ENCODE assay signal across 18 mouse cellular contexts in the genomic region with DNA sequence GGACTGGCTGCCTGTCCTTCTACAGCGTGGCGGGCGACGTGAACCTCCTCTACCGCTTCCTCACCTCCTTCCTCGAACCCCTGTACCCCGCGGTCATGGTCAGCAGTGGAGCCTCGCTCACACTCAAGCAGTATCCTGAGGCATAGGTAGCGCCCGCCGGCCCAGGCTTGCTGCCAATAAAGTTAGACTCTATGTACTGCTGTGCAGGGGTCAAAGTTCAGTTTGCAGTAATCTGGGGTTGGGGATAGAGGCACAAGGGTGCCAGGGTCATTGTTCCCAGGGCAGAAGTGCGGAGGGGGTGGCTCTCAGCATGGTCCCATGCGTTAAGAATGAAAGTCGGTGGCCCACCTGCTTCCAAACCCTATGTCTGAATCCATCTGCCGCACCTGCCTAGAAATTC. TPM values are rescaled to one million over a fixed set of nuclear protein-coding genes. Genes with fewer than 3 reads are reported as not detected.
DNase-seq lines count a peak whose midpoint lies in the region; ATAC-seq and TF ChIP-seq lines count a peak whose summit lies in the region.
"Had no signal": no experiment of that assay in that cellular context is flagged by ENCODE, and none has a peak within 500 bp of the region (broad histone marks: within the 10 kb centered on the region; RNA-seq: fewer than 3 reads in every experiment).

No protein-coding gene starts in this region.

- peak overlapping the region; percentile 30; the same call in 1 of the 2 replicates for H3K4me2 ChIP-seq in intestine, embryonic 15.5 days (replicated peaks)
- H3K4me2 ChIP-seq: forebrain, embryonic 12.5 days; heart, embryonic 13.5 days; limb, embryonic 13.5 days had no signal

- no peaks in the 10 kb centered on the region for H3K36me3 ChIP-seq in intestine, embryonic 15.5 days
- H3K36me3 ChIP-seq in kidney, adult 2 months (ENCODE audit: control insufficient read depth, insufficient read depth, low read length) = no peaks in the 10 kb centered on the region
- H3K36me3 ChIP-seq in small intestine, adult 2 months (ENCODE audit: control insufficient read depth, insufficient read depth, low read length) = no peaks in the 10 kb centered on the region
- H3K36me3 ChIP-seq: forebrain, embryonic 12.5 days; heart, embryonic 13.5 days; limb, embryonic 13.5 days had no signal

- peak overlapping the region; percentile 71 for H3K27ac ChIP-seq in intestine, embryonic 15.5 days
- H3K27ac ChIP-seq in kidney, adult 2 months (ENCODE audit: insufficient read depth, low read depth, low read length) = peak overlapping the region; percentile 97
- H3K27ac ChIP-seq in small intestine, adult 2 months (ENCODE audit: insufficient read depth, low read depth, low read length) = peak overlapping the region; percentile 96
- H3K27ac ChIP-seq: forebrain, embryonic 12.5 days; limb, embryonic 13.5 days had no signal

- H3K27me3 ChIP-seq in intestine, embryonic 15.5 days (replicated peaks) = no peaks in the 10 kb centered on the region
- no peaks in the 10 kb centered on the region for H3K27me3 ChIP-seq in kidney, adult 2 months (replicated peaks; ENCODE audit: control insufficient read depth, insufficient read depth, low read length)
- H3K27me3 ChIP-seq in small intestine, adult 2 months (ENCODE audit: control insufficient read depth, insufficient read depth, low read length) = no peaks in the 10 kb centered on the region
- H3K27me3 ChIP-seq: forebrain, embryonic 12.5 days; limb, embryonic 13.5 days; Patski had no signal

- peak; percentile 91 for DNase-seq in kidney, adult 2 months
- DNase-seq in kidney, postnatal 36 days = peak; percentile 86
- DNase-seq in layer of hippocampus, adult 9-10 months (ENCODE audit: low spot score) = no peak
- no peak for DNase-seq in frontal cortex, postnatal 25 days (ENCODE audit: low spot score in 2 of 2)
- DNase-seq: cerebellum, adult 9-10 months; gastrocnemius, postnatal 10 days; lung, postnatal 36 days; midbrain, embryonic 14.5 days; right cerebral cortex, postnatal 14 days; thymus, postnatal 36 days had no signal

- H3K9me3 ChIP-seq in intestine, embryonic 15.5 days = no peaks in the 10 kb centered on the region
- H3K9me3 ChIP-seq: forebrain, embryonic 12.5 days; heart, embryonic 13.5 days; limb, embryonic 13.5 days had no signal

- H3K9ac ChIP-seq in intestine, embryonic 15.5 days = no peak overlapping the region
- H3K9ac ChIP-seq: forebrain, embryonic 12.5 days; heart, embryonic 13.5 days; limb, embryonic 13.5 days had no signal

- 80% methylated on average over 16 of the region's 16 CpGs for WGBS in intestine, embryonic 15.5 days
- 58% methylated on average over 16 of the region's 16 CpGs for WGBS in kidney, adult 2 months
- 30% methylated on average over 16 of the region's 16 CpGs for WGBS in small intestine, adult 2 months

- TF ChIP-seq CTCF in kidney, adult 2 months (conservative IDR thresholded peaks at IDR 0.05; ENCODE audit: insufficient read depth, insufficient read length, low read depth, low read length) = no peak
- no peak for TF ChIP-seq CTCF in small intestine, adult 2 months (IDR thresholded peaks at IDR 0.05; ENCODE audit: extremely low read depth, insufficient read length, insufficient replicate concordance, low read depth, low read length)

- no peak overlapping the region for H3K4me3 ChIP-seq in intestine, embryonic 15.5 days (replicated peaks)
- H3K4me3 ChIP-seq in kidney, adult 2 months (ENCODE audit: insufficient read depth, low read depth, low read length) = no peak overlapping the region
- H3K4me3 ChIP-seq in small intestine, adult 2 months (ENCODE audit: low read depth, low read length) = peak overlapping the region; percentile 59
- H3K4me3 ChIP-seq: forebrain, embryonic 12.5 days; heart, embryonic 13.5 days; limb, embryonic 13.5 days had no signal

- no peak for TF ChIP-seq POLR2A in kidney, adult 2 months (IDR thresholded peaks at IDR 0.05; ENCODE audit: low read depth, low read length)
- no peak for TF ChIP-seq POLR2A in small intestine, adult 2 months (IDR thresholded peaks at IDR 0.05; ENCODE audit: low read depth, low read length)

- peak; percentile 48 for ATAC-seq in intestine, embryonic 15.5 days
- ATAC-seq in frontal cortex, adult (ENCODE audit: low TSS enrichment) = no peak
- ATAC-seq: inflammation-experienced regulatory T-cells, adult 6 months; Patski had no signal

- H3K4me1 ChIP-seq in intestine, embryonic 15.5 days (replicated peaks) = peaks cover 25% of the 10 kb centered on the region
- peaks cover 49% of the 10 kb centered on the region for H3K4me1 ChIP-seq in kidney, adult 2 months (ENCODE audit: control insufficient read depth, insufficient read depth, low read length)
- H3K4me1 ChIP-seq in small intestine, adult 2 months (ENCODE audit: control insufficient read depth, insufficient read depth, insufficient read length, low read length) = peaks cover 58% of the 10 kb centered on the region

RNA-seq across cellular contexts. Expression of a gene that starts 7.7 kb away (rescaled TPM):
- polyA plus RNA-seq in intestine, embryonic 15.5 days (2015; fragmentation: Nextera tagmentation; extraction: Ambion mirVana) = 0.49 and 0.66 TPM in 2 replicates
- 0.28 and 0.37 TPM in 2 replicates for polyA plus RNA-seq in kidney, adult 2 months (2012; rRNA removed)
- polyA plus RNA-seq in small intestine, adult 2 months (2012; rRNA removed) = 1.5 and 4.7 TPM in 2 replicates
- polyA plus RNA-seq: forebrain, embryonic 12.5 days; inflammation-experienced regulatory T-cells, adult 6 months; midbrain, embryonic 14.5 days; Patski had no signal

RNA-seq across cellular contexts. Expression of a gene that starts 14.2 kb away (rescaled TPM):
- 2.8 and 3.7 TPM in 2 replicates for polyA plus RNA-seq in intestine, embryonic 15.5 days (2015; fragmentation: Nextera tagmentation; extraction: Ambion mirVana)
- polyA plus RNA-seq in kidney, adult 2 months (2012; rRNA removed) = 31.1 and 42.8 TPM in 2 replicates
- polyA plus RNA-seq in small intestine, adult 2 months (2012; rRNA removed) = 98.7 and 220 TPM in 2 replicates
- polyA plus RNA-seq: forebrain, embryonic 12.5 days; midbrain, embryonic 14.5 days had no signal

RNA-seq across cellular contexts. Expression of a gene that starts 27.4 kb away (rescaled TPM):
- polyA plus RNA-seq in intestine, embryonic 15.5 days (2015; fragmentation: Nextera tagmentation; extraction: Ambion mirVana) = 6.6 and 8.0 TPM in 2 replicates
- polyA plus RNA-seq in kidney, adult 2 months (2012; rRNA removed) = 6.8 and 7.3 TPM in 2 replicates
- polyA plus RNA-seq in small intestine, adult 2 months (2012; rRNA removed) = 13.2 and 16.3 TPM in 2 replicates

RNA-seq across cellular contexts. Expression of a gene that starts 28.1 kb away (rescaled TPM):
- 12.1 and 13.5 TPM in 2 replicates for polyA plus RNA-seq in intestine, embryonic 15.5 days (2015; fragmentation: Nextera tagmentation; extraction: Ambion mirVana)
- polyA plus RNA-seq in kidney, adult 2 months (2012; rRNA removed) = 35.4 and 37.8 TPM in 2 replicates
- polyA plus RNA-seq in small intestine, adult 2 months (2012; rRNA removed) = 13.4 and 27.3 TPM in 2 replicates

RNA-seq across cellular contexts. Expression of a gene that starts 28.3 kb away (rescaled TPM):
- polyA plus RNA-seq in intestine, embryonic 15.5 days (2015; fragmentation: Nextera tagmentation; extraction: Ambion mirVana) = 989 and 991 TPM in 2 replicates
- 296 and 478 TPM in 2 replicates for polyA plus RNA-seq in kidney, adult 2 months (2012; rRNA removed)
- 50.8 and 61.5 TPM in 2 replicates for polyA plus RNA-seq in small intestine, adult 2 months (2012; rRNA removed)

Comparison
In these comparisons a context has a peak if more than half of its experiments do, and no peak if none do; other contexts are left out.
1. DNase-seq: peak in kidney, adult 2 months (single experiment) and kidney, postnatal 36 days (2 of 2); none in layer of hippocampus, adult 9-10 months (single experiment) and frontal cortex, postnatal 25 days (0 of 2).
2. Peak in every context shown above with its lines, with median percentiles within 50 percentile points of each other: H3K27ac ChIP-seq.